Mouse (Mus musculus): ENCODE measurements around the gene Ubxn7. TPM values are rescaled to one million over a fixed set of nuclear protein-coding genes. Genes with fewer than 3 reads are reported as not detected.

Ubxn7 gene
- polyA plus RNA-seq, 1 experiment from 2014 or later, result 19.8 TPM

DNA sequence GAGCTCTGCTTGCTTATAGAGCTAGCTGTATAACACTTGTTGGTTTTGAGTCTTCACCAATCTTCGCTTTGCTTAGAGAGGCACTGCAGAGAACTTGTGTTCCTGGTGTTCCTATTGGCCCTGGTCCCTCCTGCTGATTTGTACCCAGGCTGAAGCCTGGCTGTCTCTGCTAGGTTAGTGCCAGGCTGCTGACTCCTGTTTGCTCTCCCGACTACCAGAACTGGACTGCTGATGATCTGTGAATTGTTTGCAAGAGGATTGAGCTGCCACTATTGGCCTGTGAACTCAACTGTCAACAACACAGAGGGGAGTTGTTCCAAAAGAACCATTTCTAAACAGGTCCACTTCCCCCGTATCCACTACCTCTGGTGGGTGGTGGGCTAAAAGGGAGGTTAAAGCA is 109.4 kb downstream of the Ubxn7 start:
- ATAC-seq, result no peak
- Histone ChIP-seq H3K9ac (no peak overlapping the region), H3K4me3 (replicated peaks) (no peak overlapping the region), H3K4me1 (replicated peaks) (no peaks in the 10 kb centered on the region), H3K36me3 (no peaks in the 10 kb centered on the region), H3K27me3 (replicated peaks) (no peaks in the 10 kb centered on the region), H3K27ac (no peak overlapping the region), H3K4me2 (replicated peaks) (no peak overlapping the region), H3K9me3 (no peaks in the 10 kb centered on the region)
- 89% methylated on average over 3 of the region's 3 CpGs for WGBS

Other genes starting within 250 kb of the Ubxn7 start
- gene Pigx, start 232.5 kb upstream of the Ubxn7 start, polyA plus RNA-seq (2015; fragmentation: Nextera tagmentation; extraction: Ambion mirVana), result 107 and 109 TPM in 2 replicates
- 27.4 and 29.4 TPM in 2 replicates for gene Cep19, start 232.5 kb upstream of the Ubxn7 start, polyA plus RNA-seq (2015; fragmentation: Nextera tagmentation; extraction: Ambion mirVana)
- 13.7 and 13.8 TPM in 2 replicates for gene Nrros, start 166.7 kb upstream of the Ubxn7 start, polyA plus RNA-seq (2015; fragmentation: Nextera tagmentation; extraction: Ambion mirVana)
- 0.30 and 0.34 TPM in 2 replicates for gene Bex6, start 152.4 kb upstream of the Ubxn7 start, polyA plus RNA-seq (2015; fragmentation: Nextera tagmentation; extraction: Ambion mirVana)
- 11.4 and 11.5 TPM in 2 replicates for gene Fbxo45, start 85.1 kb upstream of the Ubxn7 start, polyA plus RNA-seq (2015; fragmentation: Nextera tagmentation; extraction: Ambion mirVana)
- 17.5 and 21.0 TPM in 2 replicates for gene Wdr53, start 85.0 kb upstream of the Ubxn7 start, polyA plus RNA-seq (2015; fragmentation: Nextera tagmentation; extraction: Ambion mirVana)
- not detected in 2 replicates for gene Smco1, start 60.8 kb upstream of the Ubxn7 start, polyA plus RNA-seq (2015; fragmentation: Nextera tagmentation; extraction: Ambion mirVana)
- gene Rnf168, start 54.8 kb upstream of the Ubxn7 start, polyA plus RNA-seq (2015; fragmentation: Nextera tagmentation; extraction: Ambion mirVana), result 28.0 and 29.0 TPM in 2 replicates
- not detected in 2 replicates for gene Tm4sf19, start 68.2 kb downstream of the Ubxn7 start, polyA plus RNA-seq (2015; fragmentation: Nextera tagmentation; extraction: Ambion mirVana)
- 36.7 and 38.6 TPM in 2 replicates for gene Tctex1d2, start 87.4 kb downstream of the Ubxn7 start, polyA plus RNA-seq (2015; fragmentation: Nextera tagmentation; extraction: Ambion mirVana)
- 63.5 and 65.5 TPM in 2 replicates for gene Pcyt1a, start 98.7 kb downstream of the Ubxn7 start, polyA plus RNA-seq (2015; fragmentation: Nextera tagmentation; extraction: Ambion mirVana)
- gene Slc51a, start 155.6 kb downstream of the Ubxn7 start, polyA plus RNA-seq (2015; fragmentation: Nextera tagmentation; extraction: Ambion mirVana), result 97.1 and 104 TPM in 2 replicates
- 1.1 and 1.2 TPM in 2 replicates for gene Zdhhc19, start 164.0 kb downstream of the Ubxn7 start, polyA plus RNA-seq (2015; fragmentation: Nextera tagmentation; extraction: Ambion mirVana)

Measured in intestine, embryonic 15.5 days (tissue).